Mouse (Mus musculus): ENCODE results near the gene Crbn.

Gene Crbn

DNA sequence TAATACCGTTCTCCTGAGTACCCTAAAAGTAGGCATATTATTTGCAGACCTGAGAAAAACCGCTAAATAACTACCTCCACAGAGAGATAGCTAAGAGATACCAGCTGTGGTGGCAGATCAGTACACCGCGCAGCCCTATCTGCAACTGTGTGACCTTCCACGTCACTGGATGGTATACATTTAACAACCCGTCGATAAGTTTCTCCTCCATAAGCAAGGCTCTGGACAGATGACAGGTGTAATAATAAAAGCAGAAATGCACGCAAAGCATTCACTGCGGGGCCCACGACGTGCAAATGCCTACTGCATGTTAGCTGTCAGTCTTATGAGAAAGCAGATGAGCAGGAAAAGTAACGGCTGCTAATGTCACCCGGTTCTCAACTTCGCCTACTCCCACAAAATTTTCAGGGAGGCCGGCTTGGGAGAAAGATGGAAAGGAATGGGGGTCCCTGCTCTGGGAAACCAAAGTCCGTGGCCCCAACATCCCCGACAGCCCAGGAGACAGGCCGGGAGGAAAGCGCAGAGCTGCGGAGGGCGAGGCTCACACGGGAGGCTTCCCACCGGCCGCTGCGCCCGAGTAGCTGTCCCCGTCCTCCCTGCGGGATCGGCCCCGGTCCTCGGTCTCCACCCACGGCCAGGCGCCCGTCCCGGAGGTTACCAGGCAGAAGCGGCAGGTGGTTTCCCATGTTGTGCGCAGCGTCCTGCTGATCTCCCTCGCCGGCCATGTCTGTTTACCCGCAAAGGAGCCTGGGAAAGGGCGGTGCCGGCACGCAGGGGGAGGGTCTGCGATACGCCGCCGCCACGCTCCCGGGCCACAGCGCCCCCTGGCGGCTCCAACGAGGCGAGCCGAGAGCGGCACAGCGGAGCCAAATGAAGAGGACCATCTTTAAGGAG lies at the start of gene Crbn:
TSS of gene Crbn (minus strand) at position 745 of the 894 bp plus-strand sequence.
- peak; percentile 90 to 91 for DNase-seq

DNA sequence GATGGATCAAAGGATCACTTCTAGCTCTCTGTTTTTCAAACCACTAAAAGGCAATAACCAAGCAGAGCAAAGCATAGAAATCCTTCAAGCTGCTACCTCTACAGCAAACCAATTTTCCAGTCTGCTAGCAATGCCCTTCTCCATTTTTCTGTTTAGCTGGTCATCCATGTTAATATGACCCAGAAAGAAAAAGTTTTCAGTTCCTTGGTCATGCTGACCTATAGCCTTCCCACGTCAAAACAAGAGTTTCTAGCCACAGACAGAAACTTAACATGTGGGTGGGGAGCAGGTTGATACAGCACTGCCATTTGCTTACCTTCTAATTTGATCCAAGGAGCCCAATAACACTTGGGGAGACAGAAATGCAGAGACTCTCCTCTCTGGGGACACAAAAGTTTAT lies 40.3 kb upstream of the Crbn start:
- no peak for DNase-seq

DNA sequence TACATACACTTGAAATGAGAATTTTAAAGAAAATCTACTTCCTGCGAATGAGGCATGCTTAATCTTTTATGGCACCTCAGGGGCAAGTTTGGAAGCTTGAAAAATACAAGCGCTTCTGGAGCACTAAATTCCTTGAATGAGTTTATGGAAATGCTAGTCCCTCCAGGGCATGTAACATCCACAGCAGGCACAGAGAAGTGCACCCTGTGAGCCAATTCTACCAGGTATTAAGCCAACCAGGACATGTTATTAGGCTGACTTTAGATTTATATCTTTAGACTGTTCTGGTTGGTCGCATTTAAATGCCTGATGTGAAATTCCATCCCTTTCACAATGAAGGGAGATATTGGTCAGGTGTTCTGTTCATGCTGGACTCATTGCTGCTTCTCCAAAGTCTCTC lies 38.2 kb upstream of the Crbn start:
- no peak for DNase-seq

DNA sequence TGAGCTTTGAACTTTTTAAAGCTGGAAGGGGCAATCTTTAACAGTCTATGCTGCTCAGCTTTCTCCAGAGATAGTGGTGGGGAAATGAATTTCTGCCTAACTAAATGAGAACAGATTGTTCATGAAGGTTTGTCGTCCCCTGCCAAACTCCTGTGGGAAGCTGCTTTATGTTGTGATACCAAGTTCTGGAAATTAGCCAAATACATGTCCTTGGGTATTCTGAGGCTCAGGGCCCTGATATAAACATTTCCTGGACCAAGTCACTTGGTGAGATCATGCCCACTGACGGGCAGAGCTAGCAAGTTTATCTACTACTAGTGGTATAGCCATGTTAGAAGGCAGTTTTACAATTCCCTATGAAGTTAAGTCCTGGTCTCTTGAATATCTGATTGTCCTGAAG lies 35.4 kb upstream of the Crbn start:
- DNase-seq: no peak

DNA sequence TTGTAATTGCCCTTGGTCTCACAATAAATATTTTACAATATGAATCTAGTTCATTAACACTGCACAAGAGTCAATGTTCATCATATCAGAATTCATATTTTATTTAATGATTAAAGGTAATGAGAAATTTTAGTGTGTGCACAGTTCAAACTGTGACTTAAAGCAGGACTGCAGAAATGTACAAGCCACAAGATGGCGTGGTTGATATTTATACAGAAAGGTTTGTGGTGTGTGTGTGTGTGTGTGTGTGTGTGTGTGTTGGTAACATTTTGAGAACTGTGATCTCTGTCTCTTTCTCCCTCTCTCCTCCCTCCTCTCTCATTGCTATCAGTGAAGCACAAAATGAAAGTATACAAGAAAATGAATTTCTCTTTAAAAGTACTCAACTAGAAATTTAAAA lies 22.5 kb upstream of the Crbn start:
- DNase-seq: no peak

DNA sequence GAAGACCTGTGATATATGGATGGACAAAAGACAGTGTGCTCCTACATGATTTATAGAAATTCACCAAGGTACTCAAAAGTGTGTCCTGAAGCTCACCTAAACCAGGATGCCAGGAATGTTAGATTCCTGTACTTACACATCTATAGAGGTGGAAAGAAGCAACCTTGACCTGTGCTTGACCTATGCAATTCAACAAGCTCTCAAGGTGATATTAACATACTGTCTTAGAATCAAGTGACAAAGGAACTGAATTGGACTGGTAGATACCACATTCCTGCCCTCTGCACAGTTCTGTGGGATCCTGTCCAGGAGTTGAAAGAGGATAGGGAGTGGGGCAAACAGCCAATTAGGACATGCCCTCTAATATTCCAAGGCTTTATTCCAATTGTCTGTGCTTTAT lies 20.7 kb upstream of the Crbn start:
- DNase-seq: no peak

DNA sequence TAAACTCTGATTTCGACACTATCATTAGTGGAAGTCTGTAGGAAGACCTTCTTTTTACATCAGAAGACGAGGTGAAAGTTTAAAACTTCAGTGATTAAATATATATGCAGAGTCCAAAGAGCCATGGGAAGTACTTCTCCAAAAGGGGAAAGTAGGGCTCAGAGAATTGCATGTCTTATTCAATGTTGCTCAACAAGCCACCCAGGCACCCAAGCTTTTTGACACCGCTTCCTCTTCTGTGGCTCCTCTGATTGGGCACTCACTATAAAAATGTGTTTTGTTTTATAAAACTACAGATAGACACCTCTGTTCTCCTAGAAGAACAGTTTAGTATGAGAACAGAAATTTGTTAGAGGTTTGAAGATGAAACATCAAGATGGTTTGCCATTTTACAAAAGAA lies 20.0 kb upstream of the Crbn start:
- DNase-seq: no peak

DNA sequence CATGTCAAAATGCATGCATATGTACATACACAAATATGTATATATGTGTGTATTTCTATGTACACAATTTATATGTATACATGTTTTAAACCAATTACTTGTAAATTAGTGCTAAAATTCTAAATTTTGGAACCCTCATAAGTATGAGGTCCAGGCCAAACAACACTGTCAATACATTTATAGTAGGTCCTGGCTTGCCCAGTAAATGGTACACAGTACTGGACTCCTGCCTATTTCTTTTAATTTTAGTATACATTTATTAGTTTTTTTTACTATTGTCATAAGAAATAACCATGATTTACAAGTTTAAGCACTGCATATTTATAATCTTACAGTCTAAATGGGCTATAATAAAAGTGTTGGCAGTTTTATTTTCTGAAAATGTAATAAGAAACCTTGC lies 19.4 kb upstream of the Crbn start:
- no peak for DNase-seq

DNA sequence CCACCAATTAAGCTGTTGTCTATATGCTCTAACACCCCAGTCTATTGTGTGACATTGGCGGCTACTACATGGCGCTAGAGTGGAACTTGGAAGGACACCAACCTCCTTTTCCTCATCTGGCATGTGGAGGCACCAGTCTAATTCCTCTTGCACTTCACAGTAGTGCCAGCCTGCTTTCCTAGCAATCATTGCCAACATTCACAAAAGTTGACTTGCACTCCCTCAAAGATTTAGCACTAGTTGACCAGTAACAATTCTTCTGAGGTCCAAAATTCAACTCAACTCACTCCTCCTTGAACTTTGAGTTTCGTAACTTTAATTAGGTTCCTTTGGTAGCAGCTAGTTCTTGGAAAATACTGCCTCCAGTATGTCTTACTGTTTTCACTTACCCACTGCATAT lies 10.8 kb upstream of the Crbn start:
- no peak for DNase-seq

DNA sequence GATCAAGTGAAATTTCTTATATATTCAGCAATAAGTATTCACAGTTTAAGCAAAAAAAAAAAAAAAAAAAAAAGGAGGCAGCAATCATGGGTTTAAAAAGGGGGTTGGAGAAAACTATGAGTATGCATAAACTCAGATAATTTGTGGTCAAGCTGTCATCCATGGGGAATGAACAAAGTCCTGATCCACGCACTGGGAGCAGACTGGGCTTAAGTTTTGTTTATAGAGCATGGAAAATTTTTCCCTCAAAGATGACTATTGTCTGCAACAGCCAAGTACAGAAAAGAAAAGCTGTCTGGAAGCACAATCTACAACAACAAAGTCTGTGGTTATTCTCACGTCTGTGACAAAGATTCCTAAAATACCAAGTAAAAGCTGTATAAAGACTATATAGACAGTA lies 9.3 kb upstream of the Crbn start:
- no peak for DNase-seq

DNA sequence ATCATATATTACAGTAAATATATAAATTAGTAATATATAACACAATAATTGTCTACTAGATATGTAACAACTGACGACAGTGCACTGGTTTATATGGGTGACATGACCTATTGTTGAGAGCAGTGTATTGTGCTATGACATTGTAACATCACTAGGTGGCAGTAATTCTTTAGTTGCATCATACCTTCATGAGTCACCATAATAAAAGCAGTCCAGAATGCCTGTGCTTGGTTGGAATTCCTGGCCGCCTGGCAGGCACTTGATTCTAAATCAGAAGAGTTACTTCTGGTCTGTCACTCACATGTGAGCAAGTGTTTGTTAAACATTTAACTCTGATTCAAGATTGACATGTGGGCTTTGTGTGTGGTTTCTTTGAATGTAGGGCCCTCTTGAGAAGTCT lies 5.0 kb upstream of the Crbn start:
- DNase-seq: no peak

DNA sequence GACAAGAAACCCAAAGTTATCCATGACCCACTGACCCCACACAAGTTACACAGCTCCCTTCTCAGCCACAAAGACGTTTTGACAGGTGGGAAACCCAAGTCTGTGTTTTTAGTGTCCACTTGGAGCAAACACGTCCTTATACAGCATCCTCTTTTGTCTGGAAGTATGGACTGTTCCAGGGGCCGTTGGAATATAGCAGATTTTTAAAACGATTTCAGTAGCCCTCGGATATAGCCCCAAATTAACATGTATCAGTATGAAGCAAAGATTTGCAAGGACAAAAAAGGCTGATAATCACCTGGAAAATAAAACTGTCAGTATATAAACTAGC lies 315 bp upstream of the Crbn start:
- DNase-seq: no peak

DNA sequence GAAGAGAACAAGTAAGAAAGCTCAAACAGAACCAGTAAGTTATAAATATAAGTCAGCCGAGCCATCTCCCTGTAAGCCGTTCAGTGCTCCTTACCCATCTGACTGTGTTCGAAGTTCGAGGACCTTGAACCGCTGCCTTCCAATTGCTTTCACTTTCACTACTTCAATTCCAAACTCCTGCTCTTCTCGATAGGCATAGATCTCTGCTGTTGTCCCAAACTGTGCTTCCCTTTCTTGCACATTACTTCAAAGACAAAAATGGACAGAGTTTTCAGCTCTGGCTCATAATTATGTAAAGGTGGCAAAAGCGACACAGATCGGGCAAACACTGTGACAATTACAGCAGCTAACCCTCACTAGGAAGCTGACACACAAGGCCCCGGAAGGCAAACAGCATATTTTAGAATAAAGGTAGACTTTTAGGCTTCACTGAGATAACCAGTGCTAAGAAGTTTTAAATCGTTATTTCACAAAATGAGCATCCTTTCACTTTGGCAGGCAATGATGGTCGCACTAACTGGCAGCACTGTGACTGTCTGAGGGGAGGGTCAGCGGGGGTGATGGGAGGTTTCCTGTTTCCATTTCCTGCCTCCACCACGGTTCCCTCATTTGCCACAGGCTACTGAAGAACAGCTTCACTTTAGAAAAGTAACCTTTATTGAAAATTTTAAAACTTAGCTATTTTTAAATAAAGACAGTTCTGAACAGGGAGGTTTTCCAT lies 5.6 kb downstream of the Crbn start:
- peak; percentile 24 to 36 for DNase-seq

DNA sequence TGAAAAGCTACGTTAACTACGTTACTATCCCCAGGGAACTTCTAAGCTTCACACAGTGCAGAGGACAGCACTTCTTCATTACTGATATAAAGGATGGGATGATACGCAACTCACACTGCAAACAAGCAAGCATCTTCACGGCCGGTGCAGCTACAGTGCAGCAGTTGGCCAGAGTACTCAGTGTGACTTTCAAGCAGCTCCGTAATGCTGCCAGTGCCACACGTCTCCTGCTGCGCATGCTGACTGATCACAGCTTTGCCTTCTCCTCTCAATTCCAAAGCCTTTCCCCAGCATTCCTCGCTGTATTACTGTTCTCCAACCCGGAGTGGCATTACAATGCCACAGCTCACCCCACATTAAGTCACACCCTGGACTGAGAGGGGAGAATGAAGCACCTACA lies 6.3 kb downstream of the Crbn start:
- no peak for DNase-seq

DNA sequence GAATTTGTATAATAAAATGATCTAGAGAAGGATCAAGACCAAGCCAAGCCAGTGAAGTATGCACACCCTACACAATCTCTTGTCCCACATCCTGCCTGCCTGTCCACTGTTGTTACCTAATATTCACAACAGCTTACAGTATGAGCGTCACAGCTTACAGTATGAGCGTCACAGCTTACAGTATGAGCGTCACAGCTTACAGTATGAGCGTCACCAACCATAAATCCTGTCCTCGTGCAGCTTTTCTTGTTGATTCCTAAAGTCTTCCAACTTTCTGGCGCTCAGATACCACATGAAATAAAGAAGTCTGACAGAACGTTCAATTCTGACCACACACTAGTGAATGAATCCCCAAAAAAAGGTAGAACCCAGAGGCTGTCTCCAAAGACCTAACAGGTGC lies 6.8 kb downstream of the Crbn start:
- DNase-seq: no peak

DNA sequence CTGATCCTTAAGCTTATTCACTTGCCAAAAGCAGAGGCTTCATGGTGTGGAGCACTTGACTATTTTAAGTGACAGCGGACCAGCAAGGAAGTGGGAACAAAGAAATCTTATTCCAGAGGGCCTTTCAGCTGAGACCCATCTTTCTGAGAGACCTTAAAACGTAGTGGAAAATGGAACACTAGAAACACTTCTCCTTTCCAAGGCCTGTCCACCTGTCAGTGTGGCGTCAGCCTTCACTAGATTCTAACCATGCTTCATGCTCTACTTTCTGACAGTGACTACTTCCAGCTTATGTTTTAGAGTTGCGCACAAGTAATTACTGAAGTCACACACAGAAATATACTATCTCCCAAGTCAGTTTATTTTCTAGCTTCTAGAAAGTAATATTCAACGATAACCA lies 7.4 kb downstream of the Crbn start:
- no peak for DNase-seq

DNA sequence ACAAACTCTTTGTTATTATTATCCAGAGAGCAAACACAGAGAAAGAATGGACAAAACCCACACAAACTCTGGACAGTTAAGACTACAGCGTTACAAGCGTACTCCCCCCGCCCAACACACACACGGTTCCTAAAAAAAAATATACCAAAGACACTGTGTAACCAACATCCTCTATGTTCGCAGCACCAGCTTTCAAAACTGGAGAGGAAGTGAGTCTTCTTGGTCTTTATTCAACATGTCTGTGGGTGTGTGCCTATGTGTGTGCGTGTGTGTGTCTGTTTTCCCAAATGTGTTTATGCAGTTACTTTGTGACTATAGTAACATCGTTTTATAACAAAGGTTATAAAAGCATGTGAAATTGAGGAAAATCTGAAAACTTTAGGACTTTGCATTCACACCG lies 8.4 kb downstream of the Crbn start:
- no peak for DNase-seq

DNA sequence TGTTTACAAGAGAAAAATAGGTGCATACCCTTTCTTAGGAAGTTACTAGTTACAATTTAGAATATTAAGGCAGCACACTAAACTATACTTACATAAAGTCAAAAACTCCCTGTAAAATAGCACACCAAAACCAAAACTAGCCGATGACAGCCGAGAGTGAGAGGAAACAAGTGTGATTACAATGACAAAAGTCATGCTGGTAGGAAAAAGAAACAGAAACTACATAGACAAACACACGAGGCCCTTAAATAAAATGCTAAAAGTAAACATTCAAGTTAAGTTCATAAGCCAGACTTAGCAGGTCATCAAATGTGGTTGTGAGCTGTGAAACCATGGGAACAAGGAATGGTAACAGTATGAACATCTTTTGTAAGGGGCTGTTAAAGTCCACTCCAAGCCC lies 12.7 kb downstream of the Crbn start:
- DNase-seq: no peak

DNA sequence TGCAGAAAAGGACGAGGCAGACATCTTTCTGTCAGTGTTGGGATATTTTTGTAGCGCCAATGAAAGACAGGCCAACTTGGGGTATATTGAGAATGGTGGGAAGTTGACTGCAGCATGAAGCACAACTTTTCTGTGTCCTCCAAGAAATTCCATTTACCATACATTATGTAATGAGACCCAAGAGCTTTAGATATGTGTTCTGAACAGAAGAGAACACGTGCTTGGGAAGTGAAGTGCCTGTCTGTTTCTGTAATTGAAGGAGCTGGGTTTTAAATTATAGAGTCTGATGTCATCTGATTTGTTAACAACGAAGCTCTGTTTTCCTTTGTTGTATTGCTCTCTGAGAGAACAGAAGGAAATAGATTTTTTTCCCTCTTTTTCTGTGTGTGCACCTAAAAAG lies 29.8 kb downstream of the Crbn start:
- no peak for DNase-seq

DNA sequence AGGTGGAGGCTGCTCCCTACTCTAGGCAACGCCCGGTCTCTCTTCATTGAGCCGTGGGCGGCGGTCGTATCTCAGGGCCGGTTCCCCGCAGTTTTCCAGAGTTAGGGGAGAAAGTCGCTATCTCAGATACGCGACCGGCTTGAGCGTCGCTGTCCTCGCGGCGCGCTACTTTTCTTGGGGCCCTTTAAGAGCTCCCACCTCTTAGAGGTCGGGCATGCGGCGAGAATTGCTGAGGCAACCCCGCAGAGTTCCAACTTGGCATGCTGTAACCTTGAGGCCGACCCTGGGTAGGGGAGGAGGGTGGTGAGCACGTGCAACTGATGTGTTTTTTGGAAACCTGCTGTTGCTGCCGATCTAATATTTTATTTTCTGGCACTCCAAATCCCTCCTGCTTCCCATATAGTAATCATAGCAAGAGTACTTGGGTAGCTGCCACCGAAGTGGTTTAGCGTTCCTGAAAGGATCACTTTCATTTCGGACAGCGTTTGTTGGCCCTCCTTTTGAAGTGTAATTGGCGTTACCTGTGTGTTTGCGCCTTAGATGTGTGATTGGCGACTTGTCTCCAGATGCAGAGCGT lies 30.5 kb downstream of the Crbn start:
- DNase-seq: no peak

DNA sequence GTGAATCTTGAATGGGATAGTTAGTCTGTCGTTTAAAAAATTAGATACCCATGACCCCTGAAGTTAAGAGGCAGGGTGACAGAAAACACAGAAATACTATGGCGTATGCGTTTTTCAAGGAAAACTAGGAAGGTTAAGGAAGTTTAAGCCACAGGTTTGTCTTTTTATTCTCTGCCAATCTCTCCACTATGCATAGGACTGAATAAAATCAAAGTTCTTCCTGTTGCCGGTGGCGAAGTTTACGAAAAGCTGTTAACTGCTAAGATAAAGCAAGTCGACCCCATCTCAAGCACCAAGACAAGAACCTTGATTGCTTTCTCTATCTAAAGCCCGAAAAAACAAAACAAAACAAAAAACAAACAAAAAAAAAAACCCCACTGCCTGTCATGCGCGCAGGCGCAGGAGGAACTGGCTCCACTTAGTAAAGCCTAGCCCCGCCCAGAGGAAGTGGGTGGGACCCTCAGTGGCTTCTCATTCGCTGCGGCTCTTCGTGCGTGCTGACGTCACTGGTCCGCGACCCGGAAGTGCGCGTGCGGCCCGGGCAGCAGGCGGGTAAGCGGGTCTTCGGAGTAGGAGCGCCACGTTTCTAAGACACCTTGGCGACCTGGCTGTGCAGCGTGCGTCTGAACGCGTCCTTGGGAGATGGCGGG lies 31.1 kb downstream of the Crbn start, which contains the start of gene Trnt1:
TSS of gene Trnt1 (plus strand) at position 481 of the 650 bp plus-strand sequence.
- peak; percentile 97 to 98 for DNase-seq

DNA sequence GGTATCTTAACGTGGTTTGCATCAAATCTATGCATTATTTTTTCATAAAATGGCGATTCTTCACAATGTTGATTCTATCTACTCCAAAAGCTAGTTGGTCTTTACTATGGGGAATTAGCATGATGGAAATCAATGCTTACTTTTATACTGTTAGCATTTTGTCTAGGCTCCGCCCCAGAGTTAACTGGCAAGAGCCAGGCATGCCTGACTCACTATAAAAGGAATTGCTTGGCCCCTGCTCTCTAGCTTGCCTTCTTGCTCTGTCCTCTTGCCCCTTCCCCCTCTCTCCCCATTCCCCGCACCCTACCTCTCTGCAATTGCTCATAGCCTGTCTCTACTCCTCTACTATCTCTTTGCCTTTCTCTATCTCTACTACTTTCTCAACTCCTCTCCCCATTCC lies 33.1 kb downstream of the Crbn start:
- no peak for DNase-seq

DNA sequence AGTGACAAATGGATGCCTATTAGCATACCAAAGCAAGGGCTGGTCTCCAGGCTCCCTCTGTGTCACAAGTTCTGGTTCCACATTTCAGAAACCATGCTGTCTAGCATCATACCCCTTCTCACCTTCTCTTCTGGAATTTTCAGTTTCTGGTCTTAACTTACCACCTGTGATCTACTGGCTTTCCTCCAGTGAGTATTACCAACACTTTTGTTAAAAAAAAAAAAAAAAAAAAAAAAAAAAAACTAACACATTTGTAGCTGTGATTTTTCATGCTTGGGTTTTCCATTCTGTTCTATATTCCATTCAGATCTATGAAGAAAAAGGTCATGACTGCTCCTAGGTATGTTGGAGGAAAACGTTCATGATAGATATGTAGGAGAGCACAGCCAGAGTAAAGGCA lies 34.0 kb downstream of the Crbn start:
- no peak for DNase-seq

DNA sequence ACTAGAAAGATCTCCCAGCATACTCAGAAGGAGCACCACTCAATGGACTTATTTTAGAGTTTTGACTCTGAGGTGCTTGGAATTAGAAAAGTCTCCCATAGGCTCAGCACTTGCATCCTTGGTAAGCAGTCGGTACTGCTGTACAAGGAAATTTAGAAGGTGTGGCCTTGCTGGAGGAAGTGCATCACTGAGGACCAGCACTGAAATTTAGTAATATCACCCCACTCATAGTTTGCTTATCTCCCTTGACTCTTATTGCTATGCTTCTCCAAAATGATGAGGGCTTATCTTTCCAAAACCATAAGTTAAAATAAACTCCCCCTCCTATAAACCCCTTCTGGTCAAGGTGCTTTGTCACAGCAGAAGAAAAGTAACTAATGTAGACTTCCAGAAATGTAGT lies 38.4 kb downstream of the Crbn start:
- no peak for DNase-seq
